Mouse (Mus musculus): Measurements from ENCODE around the gene Elk4.

- no peak for TF ChIP-seq EP300 (IDR thresholded peaks at IDR 0.05; ENCODE audit: insufficient read depth, low read depth, low read length)
- no peak for TF ChIP-seq CTCF (IDR thresholded peaks at IDR 0.05; ENCODE audit: low read depth, low read length)
- TF ChIP-seq POLR2A (IDR thresholded peaks at IDR 0.05; ENCODE audit: insufficient read depth, low read length), result no peak
Measured at GRCm38 (mm10) chr1:131972498-131973334, 34.7 kb upstream of the Elk4 start.

Data from ES-Bruce4 (cell line).